Mouse (Mus musculus) midbrain, embryonic 14.5 days (tissue): ENCODE data around the gene Pld3. TPM values are rescaled to one million over a fixed set of nuclear protein-coding genes. Genes with fewer than 3 reads are reported as not detected.

Source experiments
- ATAC-seq: fragments of 200-750 bp; cut with Nextera tagmentation; 2 replicates; pipeline ENCODE4 v1.8.0; 2017; ENCODE audit warnings: moderate number of reproducible peaks, moderate library complexity; ENCODE audit not compliant: low FRiP score, low TSS enrichment
- DNase-seq: peaks from one replicate; pipeline ENCODE4 v3.0.0-alpha.2; 2015
- H3K27ac ChIP-seq: fragments of 300-500 bp; sonication (generic); replicated peaks from 2 replicates; pipeline ENCODE4 v1.5.1; 2014; ENCODE audit warnings: mild to moderate bottlenecking, low read depth, low read length, moderate library complexity
- H3K27me3 ChIP-seq: fragments of 300-500 bp; sonication (generic); 2 replicates; pipeline ENCODE4 v1.6.1; 2014; ENCODE audit warnings: low read length, control low read depth, mixed read lengths; ENCODE audit not compliant: control insufficient read depth, insufficient read depth
- H3K36me3 ChIP-seq: fragments of 300-500 bp; sonication (generic); 2 replicates; pipeline ENCODE4 v1.6.1; 2014; ENCODE audit warnings: low read length, control low read depth; ENCODE audit not compliant: control insufficient read depth, insufficient read depth
- H3K4me1 ChIP-seq: fragments of 300-500 bp; sonication (generic); 2 replicates; pipeline ENCODE4 v1.6.1; 2014; ENCODE audit warnings: mild to moderate bottlenecking, antibody characterized with exemption, low read length, control low read depth; ENCODE audit not compliant: control insufficient read depth, insufficient read depth
- H3K4me2 ChIP-seq: fragments of 300-500 bp; sonication (generic); 2 replicates; pipeline ENCODE4 v1.6.1; 2014; ENCODE audit warnings: mild to moderate bottlenecking, low read length, moderate library complexity
- H3K4me3 ChIP-seq: fragments of 300-500 bp; sonication (generic); replicated peaks from 2 replicates; pipeline ENCODE4 v1.5.1; 2014; ENCODE audit warnings: low read depth, low read length
- H3K9ac ChIP-seq: fragments of 300-500 bp; sonication (generic); replicated peaks from 2 replicates; pipeline ENCODE4 v1.6.1; 2014; ENCODE audit warnings: mild to moderate bottlenecking, low read length, moderate library complexity
- H3K9me3 ChIP-seq: fragments of 300-500 bp; sonication (generic); 2 replicates; pipeline ENCODE4 v1.6.1; 2016; ENCODE audit warnings: low read length, control low read depth, mixed read lengths; ENCODE audit not compliant: control insufficient read depth
- WGBS: fragments of 180-500 bp; shearing (Covaris S2); extraction: QIAGEN DNeasy Blood & Tissue Kit; methylation state at CpG from one replicate; pipeline ENCODE4 v1.1.7; 2014; 5-methylcytosine and 5-hydroxymethylcytosine counted together
- polyA plus RNA-seq: library from polyadenylated mRNA; unstranded; fragments of >200 nt; fragmentation: Nextera tagmentation; extraction: Ambion mirVana; gene quantifications from 2 replicates; pipeline ENCODE4 v1.2.1, GENCODE M21; 2014

The Pld3 gene
- polyA plus RNA-seq, 1 experiment from 2014 or later: 114 TPM

DNA sequence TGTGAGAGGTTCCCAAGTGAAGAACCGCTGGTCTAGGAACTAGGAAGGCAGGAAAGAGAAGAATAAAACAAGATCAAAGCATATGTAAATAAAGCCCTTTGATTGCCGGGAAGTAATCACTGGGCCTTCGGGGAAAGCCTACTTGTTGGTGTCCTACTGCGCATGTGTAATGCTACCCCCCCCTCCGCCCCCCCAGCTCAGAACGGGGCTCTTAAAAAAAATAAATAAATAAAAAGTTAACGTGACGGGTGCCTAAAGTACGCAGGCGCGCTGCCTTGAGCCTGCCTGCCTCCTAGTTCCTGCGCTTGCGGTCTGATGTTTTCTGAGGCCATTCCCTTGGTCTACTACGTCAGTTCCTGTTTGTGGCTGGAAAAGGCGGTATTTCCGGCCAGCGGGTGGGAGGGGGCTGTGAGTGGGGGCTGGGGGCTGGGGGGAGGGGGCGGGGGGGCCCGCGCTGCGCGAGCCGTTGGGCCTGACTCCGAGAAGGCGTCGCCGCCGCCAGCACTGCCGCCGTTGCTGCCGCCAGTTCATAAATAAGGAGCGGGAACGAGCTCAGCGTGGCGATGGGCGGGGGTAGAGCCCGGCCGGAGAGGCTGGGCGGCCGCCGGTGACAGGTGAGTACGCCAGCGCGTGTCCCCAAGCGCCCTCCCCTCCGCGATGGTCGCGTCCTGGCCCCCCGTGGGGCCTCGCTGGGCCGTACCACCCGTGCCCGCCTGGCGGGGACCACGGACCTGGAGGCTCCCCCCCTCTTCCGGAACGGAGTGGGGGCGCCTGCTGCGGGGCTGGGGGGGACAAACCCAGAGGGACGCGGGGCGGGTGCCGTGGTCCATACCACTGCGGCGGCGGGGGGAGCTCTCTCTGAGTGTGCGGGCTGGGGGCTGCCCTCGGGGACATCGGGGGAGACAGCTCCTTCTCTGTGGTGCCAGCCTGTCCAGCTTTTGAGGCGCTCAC, 38.5 kb upstream of the Pld3 start, which contains the start of gene Akt2:
Gene Akt2, plus strand, starts transcription at position 287 of the 951 bp plus-strand sequence.
- peak; percentile 97 for DNase-seq
- Histone ChIP-seq H3K4me3 (peak within 1 kb of the TSS; percentile 72), H3K9me3 (no peaks in the 10 kb centered on the region), H3K36me3 (0 out of 2 replicates have a peak, but pooled peaks cover 4% of the 10 kb centered on the region), H3K4me2 (peak within 1 kb of the TSS; percentile 81), H3K27me3 (no peaks in the 10 kb centered on the region), H3K9ac (peak within 1 kb of the TSS; percentile 84), H3K27ac (peak within 1 kb of the TSS; percentile 99), H3K4me1 (peaks cover 15% of the 10 kb centered on the region)
- under 1% methylated on average over 57 of the region's 71 CpGs for WGBS
- ATAC-seq: peak; percentile 93

GRCm38 (mm10) chr7:27590566-27591213, 37.7 kb upstream of the Pld3 start:
- ATAC-seq (no peak), DNase-seq (no peak)
- Histone ChIP-seq H3K27ac (peak overlapping the region; percentile 99), H3K27me3 (no peaks in the 10 kb centered on the region), H3K4me2 (peak overlapping the region; percentile 57), H3K9me3 (no peaks in the 10 kb centered on the region), H3K36me3 (peaks cover 4% of the 10 kb centered on the region; the same call in 1 of the 2 replicates), H3K9ac (no peak overlapping the region; the same call in 1 of the 2 replicates), H3K4me1 (peaks cover 13% of the 10 kb centered on the region), H3K4me3 (peak overlapping the region; percentile 72)
- WGBS: 61% methylated on average over 4 of the region's 4 CpGs

GRCm38 (mm10) chr7:27590088-27590487, 37.1 kb upstream of the Pld3 start:
- no peak overlapping the region for H3K27ac ChIP-seq
- H3K4me2 ChIP-seq: no peak overlapping the region
- no peaks in the 10 kb centered on the region for H3K27me3 ChIP-seq
- H3K9me3 ChIP-seq: no peaks in the 10 kb centered on the region
- DNase-seq: no peak
- H3K4me1 ChIP-seq: peaks cover 13% of the 10 kb centered on the region
- H3K36me3 ChIP-seq: peaks cover 10% of the 10 kb centered on the region
- WGBS: 91% methylated on average over 4 of the region's 4 CpGs
- no peak overlapping the region for H3K4me3 ChIP-seq
- no peak for ATAC-seq
- H3K9ac ChIP-seq: no peak overlapping the region

GRCm38 (mm10) chr7:27587741-27588140, 34.7 kb upstream of the Pld3 start:
- H3K27me3 ChIP-seq: no peaks in the 10 kb centered on the region
- H3K4me1 ChIP-seq: peaks cover 3% of the 10 kb centered on the region
- no peak overlapping the region for H3K4me2 ChIP-seq
- H3K9me3 ChIP-seq: no peaks in the 10 kb centered on the region
- DNase-seq (peak; percentile 33), ATAC-seq (no peak)
- no peak overlapping the region for H3K27ac ChIP-seq
- no peak overlapping the region for H3K4me3 ChIP-seq
- WGBS: 87% methylated on average over 2 of the region's 2 CpGs
- no peak overlapping the region for H3K9ac ChIP-seq
- H3K36me3 ChIP-seq: peaks cover 16% of the 10 kb centered on the region

DNA sequence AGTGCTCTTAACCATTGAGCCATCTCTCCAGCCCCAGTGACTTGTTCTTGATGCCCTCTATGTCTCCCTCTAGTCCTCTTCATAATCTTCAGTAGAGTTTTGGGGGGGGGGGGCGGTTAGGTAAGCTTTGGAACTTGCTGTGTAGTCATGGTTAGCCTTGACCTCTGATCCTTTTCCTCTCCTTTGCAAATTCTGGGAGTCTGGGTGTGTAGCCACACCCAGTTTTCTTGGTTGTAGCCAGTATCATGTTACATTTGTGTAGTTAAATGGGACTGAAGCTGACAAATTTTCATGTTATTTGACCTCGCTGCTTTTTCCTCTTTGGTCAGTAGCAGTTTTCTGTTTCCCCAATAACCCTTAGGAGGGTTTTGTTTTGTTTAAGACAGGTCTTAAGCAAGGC, 33.8 kb upstream of the Pld3 start:
- no peaks in the 10 kb centered on the region for H3K9me3 ChIP-seq
- H3K36me3 ChIP-seq: peaks cover 22% of the 10 kb centered on the region
- H3K4me2 ChIP-seq: no peak overlapping the region
- H3K9ac ChIP-seq: no peak overlapping the region
- no peak for ATAC-seq
- H3K4me1 ChIP-seq: no peaks in the 10 kb centered on the region
- 84% methylated on average over 2 of the region's 2 CpGs for WGBS
- no peak overlapping the region for H3K4me3 ChIP-seq
- no peaks in the 10 kb centered on the region for H3K27me3 ChIP-seq
- no peak overlapping the region for H3K27ac ChIP-seq
- no peak for DNase-seq

DNA sequence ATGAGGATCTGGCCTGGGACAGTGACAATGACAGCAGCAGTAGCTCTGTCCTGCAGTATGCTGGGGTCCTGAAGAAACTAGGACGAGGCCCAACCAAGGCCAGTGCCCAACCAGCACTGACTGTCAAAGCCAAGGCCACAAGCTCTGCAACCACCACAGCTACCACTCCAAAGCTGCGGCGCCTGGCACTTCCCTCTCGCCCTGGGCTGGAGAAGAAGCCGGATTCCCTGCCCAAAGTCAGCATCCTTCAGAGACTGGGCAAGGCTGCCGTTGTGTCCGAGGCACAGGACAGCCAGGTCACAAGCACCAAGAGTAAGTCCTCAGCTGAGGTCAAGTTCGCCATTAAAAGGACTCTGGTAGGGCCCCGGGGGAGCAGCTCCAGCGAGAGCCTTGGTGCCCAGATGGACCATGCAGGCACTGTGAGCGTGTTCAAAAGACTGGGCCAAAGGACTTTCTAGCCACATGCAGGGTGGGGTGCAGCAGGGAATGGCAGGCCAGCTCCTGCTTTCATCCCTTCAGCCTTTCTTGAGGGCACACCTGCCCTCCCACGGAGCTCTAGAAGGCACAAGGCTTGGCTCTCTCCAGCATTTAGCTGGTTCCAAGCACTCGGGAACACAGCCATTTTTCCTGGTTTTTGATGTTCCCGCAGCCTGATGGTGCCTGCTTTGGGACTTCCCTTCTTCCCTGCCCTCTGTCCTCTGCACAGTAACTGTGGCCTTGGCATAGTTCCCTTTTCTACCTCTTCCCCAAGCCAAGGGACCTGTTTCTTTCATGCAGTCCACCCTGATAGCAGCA, 27.6 kb upstream of the Pld3 start:
- Histone ChIP-seq H3K4me3 (no peak overlapping the region), H3K36me3 (peaks cover 77% of the 10 kb centered on the region), H3K9me3 (no peaks in the 10 kb centered on the region), H3K9ac (no peak overlapping the region), H3K4me2 (no peak overlapping the region), H3K27ac (no peak overlapping the region), H3K4me1 (no peaks in the 10 kb centered on the region), H3K27me3 (no peaks in the 10 kb centered on the region)
- 92% methylated on average over 14 of the region's 14 CpGs for WGBS
- DNase-seq: no peak
- no peak for ATAC-seq

GRCm38 (mm10) chr7:27578465-27578864, 25.4 kb upstream of the Pld3 start:
- Histone ChIP-seq H3K27ac (no peak overlapping the region), H3K9me3 (no peaks in the 10 kb centered on the region), H3K4me3 (no peak overlapping the region), H3K36me3 (peaks cover 82% of the 10 kb centered on the region), H3K27me3 (no peaks in the 10 kb centered on the region), H3K4me2 (no peak overlapping the region), H3K9ac (no peak overlapping the region), H3K4me1 (no peaks in the 10 kb centered on the region)
- WGBS: 92% methylated on average over 7 of the region's 7 CpGs
- DNase-seq (no peak), ATAC-seq (no peak)

- Histone ChIP-seq H3K4me3 (no peak overlapping the region), H3K9ac (no peak overlapping the region), H3K4me2 (no peak overlapping the region), H3K27me3 (no peaks in the 10 kb centered on the region), H3K4me1 (no peaks in the 10 kb centered on the region), H3K9me3 (no peaks in the 10 kb centered on the region), H3K36me3 (peaks cover 82% of the 10 kb centered on the region), H3K27ac (no peak overlapping the region)
- WGBS: 98% methylated on average over 6 of the region's 6 CpGs
- DNase-seq: no peak
- no peak for ATAC-seq
These were observed 24.6 kb upstream of the Pld3 start for GRCm38 (mm10) chr7:27577589-27577988.
